Mouse (Mus musculus) spleen, adult 2 months (tissue): ENCODE data around the gene Gpr142.

ENCODE experiments used
- CTCF ChIP-seq: fragments of 200-500 bp; IDR thresholded peaks from 2 replicates; pipeline ENCODE4 v1.5.1; 2011; ENCODE audit warnings: mild to moderate bottlenecking, inconsistent platforms; ENCODE audit not compliant: insufficient read depth, insufficient read length, insufficient replicate concordance; ENCODE audit errors: extremely low read depth
- POLR2A ChIP-seq: fragments of 200-500 bp; IDR thresholded peaks from 2 replicates; pipeline ENCODE4 v1.6.1; 2011; ENCODE audit warnings: low read depth, low read length, inconsistent platforms

GRCm38 (mm10) chr11:114821325-114821724 is 22.6 kb downstream of the Gpr142 start:
- TF ChIP-seq CTCF, result no peak
- TF ChIP-seq POLR2A, result no peak
